Mouse (Mus musculus): ENCODE measurements at regions not wholly inside any gene's neighbourhood (a gene's known extent, or its start where the extent isn't known, plus 50 kb on each side); places are given as distances from the start of the nearest gene placed in this dataset.
A peak's percentile ranks its signal among the peaks of the same experiment; 100 is the strongest.

GRCm38 (mm10) chr4:22047730-22048455 is 116.8 kb downstream of the Faxc start:
- DNase-seq (ENCODE audit: low spot score), result no peak

GRCm38 (mm10) chr4:22066785-22067433 is 135.8 kb downstream of the Faxc start:
- no peak for DNase-seq (ENCODE audit: low spot score)

GRCm38 (mm10) chr4:22067678-22068299 is 136.7 kb downstream of the Faxc start:
- no peak for DNase-seq (ENCODE audit: low spot score)

- no peak for DNase-seq (ENCODE audit: low spot score)
These were observed 157.2 kb downstream of the Faxc start for GRCm38 (mm10) chr4:22088209-22088787.

- DNase-seq (ENCODE audit: low spot score), result no peak
These were observed 158.5 kb downstream of the Faxc start for GRCm38 (mm10) chr4:22089637-22090041.

GRCm38 (mm10) chr4:22090536-22090935 is 159.4 kb downstream of the Faxc start:
- DNase-seq (ENCODE audit: low spot score), result no peak

GRCm38 (mm10) chr4:22092551-22092950 is 161.4 kb downstream of the Faxc start:
- DNase-seq (ENCODE audit: low spot score), result no peak

- DNase-seq (ENCODE audit: low spot score), result peak; percentile 16
These were observed 164.3 kb downstream of the Faxc start for GRCm38 (mm10) chr4:22095257-22096031.

GRCm38 (mm10) chr4:22098605-22099004 is 167.5 kb downstream of the Faxc start:
- DNase-seq (ENCODE audit: low spot score), result no peak

GRCm38 (mm10) chr4:22102478-22102877 is 171.3 kb downstream of the Faxc start:
- DNase-seq (ENCODE audit: low spot score), result no peak

- DNase-seq (ENCODE audit: low spot score), result no peak
These were observed 172.0 kb downstream of the Faxc start for GRCm38 (mm10) chr4:22103001-22103587.

GRCm38 (mm10) chr4:22106883-22107282 is 175.8 kb downstream of the Faxc start:
- no peak for DNase-seq (ENCODE audit: low spot score)

- peak; percentile 35 for DNase-seq (ENCODE audit: low spot score)
These were observed 178.3 kb downstream of the Faxc start for GRCm38 (mm10) chr4:22109410-22109809.

GRCm38 (mm10) chr4:22110400-22110799 is 179.3 kb downstream of the Faxc start:
- no peak for DNase-seq (ENCODE audit: low spot score)

- no peak for DNase-seq (ENCODE audit: low spot score)
These were observed 181.1 kb downstream of the Faxc start for GRCm38 (mm10) chr4:22112209-22112608.

GRCm38 (mm10) chr4:22114451-22114850 is 183.3 kb downstream of the Faxc start:
- no peak for DNase-seq (ENCODE audit: low spot score)

GRCm38 (mm10) chr4:22119877-22120276 is 188.7 kb downstream of the Faxc start:
- no peak for DNase-seq (ENCODE audit: low spot score)

- DNase-seq (ENCODE audit: low spot score), result no peak
These were observed 189.8 kb downstream of the Faxc start for GRCm38 (mm10) chr4:22120953-22121352.

GRCm38 (mm10) chr4:22121397-22121796 is 190.3 kb downstream of the Faxc start:
- no peak for DNase-seq (ENCODE audit: low spot score)

GRCm38 (mm10) chr4:22124836-22125235 is 193.7 kb downstream of the Faxc start:
- DNase-seq (ENCODE audit: low spot score), result no peak

GRCm38 (mm10) chr4:22130511-22130910 is 199.4 kb downstream of the Faxc start:
- no peak for DNase-seq (ENCODE audit: low spot score)

All from embryo, embryonic 10 days (tissue).